Mouse (Mus musculus) naive thymus-derived CD4-positive, alpha-beta T cell, adult 5 months (primary cell): Measurements from ENCODE around the gene Dysf. TPM values are rescaled to one million over a fixed set of nuclear protein-coding genes. Genes with fewer than 3 reads are reported as not detected.

Experiments used
- polyA plus RNA-seq: library from polyadenylated mRNA; unstranded; fragments of 100-300 nt; shearing (Covaris generic); gene quantifications from one replicate; pipeline ENCODE4 v1.2.1, GENCODE M21; 2017

Dysf gene
- not detected for polyA plus RNA-seq

GRCm38 (mm10) chr6:84008363-84009171 is at the start of gene Dysf:
Gene Dysf, plus strand, starts transcription at chr6:84008590.

Other genes starting within 250 kb of the Dysf start
- gene Ankrd53, start 245.9 kb upstream of the Dysf start, polyA plus RNA-seq: not detected
- gene Tex261, start 232.8 kb upstream of the Dysf start, polyA plus RNA-seq: 83.4 TPM
- 11.8 TPM for gene Nagk, start 213.6 kb upstream of the Dysf start, polyA plus RNA-seq
- 67.5 TPM for gene Paip2b, start 176.8 kb upstream of the Dysf start, polyA plus RNA-seq
- gene Zfp638, start 141.5 kb upstream of the Dysf start, polyA plus RNA-seq: 104 TPM